Mouse (Mus musculus) embryonic fibroblast, embryonic 13.5 days (primary cell): ENCODE results near the gene Ppp1r21.

Experiments
- CTCF ChIP-seq: IDR thresholded peaks from 2 replicates; pipeline ENCODE4 v1.5.1; 2011; ENCODE audit warnings: mild to moderate bottlenecking, control low read depth, low read length, moderate library complexity, borderline replicate concordance; ENCODE audit not compliant: insufficient read depth
- POLR2A ChIP-seq: IDR thresholded peaks from 2 replicates; pipeline ENCODE4 v1.6.1; 2011; ENCODE audit warnings: low read depth, mild to moderate bottlenecking, control low read depth, low read length, moderate library complexity

- no peak for TF ChIP-seq CTCF
- TF ChIP-seq POLR2A: no peak
These were observed 19.7 kb downstream of the Ppp1r21 start for GRCm38 (mm10) chr17:88549411-88550191.
